Mouse (Mus musculus) heart, postnatal 0 days (tissue): ENCODE data around the gene Rbm11.

ENCODE experiments used
- CTCF ChIP-seq: IDR thresholded peaks from 2 replicates; pipeline ENCODE4 v1.5.1; 2016; ENCODE audit warnings: antibody characterized with exemption, control low read depth, low read depth
- EP300 ChIP-seq: IDR thresholded peaks from 2 replicates; pipeline ENCODE4 v1.6.1; 2016; ENCODE audit warnings: antibody characterized with exemption, low read depth

DNA sequence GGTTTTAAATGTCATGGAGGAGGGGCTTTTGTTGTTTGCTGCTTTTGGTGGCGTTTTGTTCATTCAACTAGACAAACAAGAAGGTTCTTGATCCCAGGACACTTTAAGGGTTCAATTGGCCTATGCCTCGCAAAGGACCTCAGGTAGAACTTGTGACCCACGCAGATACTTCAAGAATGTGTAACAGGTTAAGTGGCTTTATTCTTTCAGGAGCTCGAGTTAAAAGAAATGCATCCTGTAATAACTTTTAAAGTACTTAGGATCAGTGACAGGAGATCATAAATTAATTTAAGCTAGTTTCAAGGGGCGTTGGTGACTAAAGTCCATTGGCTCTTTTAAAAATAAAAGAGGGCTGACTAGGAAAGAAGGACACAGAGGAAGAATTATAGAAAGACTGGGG is 10.4 kb upstream of the Rbm11 start:
- TF ChIP-seq EP300 = no peak
- TF ChIP-seq CTCF = no peak
